Mouse (Mus musculus): ENCODE measurements around the gene Cpa1.

- TF ChIP-seq ZC3H11A (IDR thresholded peaks at IDR 0.05; ENCODE audit: borderline replicate concordance, low read depth, low read length) (no peak), HCFC1 (IDR thresholded peaks at IDR 0.05; ENCODE audit: borderline replicate concordance, insufficient read depth, low read length) (no peak), MAFK (IDR thresholded peaks at IDR 0.05; ENCODE audit: insufficient read depth, low read depth, low read length) (no peak), CHD2 (IDR thresholded peaks at IDR 0.05; ENCODE audit: low read depth, low read length) (no peak), ZNF384 (IDR thresholded peaks at IDR 0.05; ENCODE audit: low read depth, low read length) (no peak)
Measured at GRCm38 (mm10) chr6:30615741-30616140, 23.3 kb upstream of the Cpa1 start.

All from ES-E14 (cell line).